Mouse (Mus musculus) heart, postnatal 4 days (tissue): ENCODE results near the gene Ssh2. TPM values are rescaled to one million over a fixed set of nuclear protein-coding genes. Genes with fewer than 3 reads are reported as not detected.
"Not testable (repeated sequence)": the region's sequence is repeated elsewhere in the genome, so short reads cannot be mapped to it uniquely, and the experiment has no call there.

Experiments used
- DNase-seq: peaks from one replicate; pipeline ENCODE4 v3.0.0; 2021
- total RNA-seq, 2 experiments: library from RNA; stranded (reverse); gene quantifications; 2 replicates each; pipeline ENCODE4 v1.2.3; 2021

Gene Ssh2
- total RNA-seq, 2 experiments from 2014 or later, result 92.1 to 98.9 TPM

DNA sequence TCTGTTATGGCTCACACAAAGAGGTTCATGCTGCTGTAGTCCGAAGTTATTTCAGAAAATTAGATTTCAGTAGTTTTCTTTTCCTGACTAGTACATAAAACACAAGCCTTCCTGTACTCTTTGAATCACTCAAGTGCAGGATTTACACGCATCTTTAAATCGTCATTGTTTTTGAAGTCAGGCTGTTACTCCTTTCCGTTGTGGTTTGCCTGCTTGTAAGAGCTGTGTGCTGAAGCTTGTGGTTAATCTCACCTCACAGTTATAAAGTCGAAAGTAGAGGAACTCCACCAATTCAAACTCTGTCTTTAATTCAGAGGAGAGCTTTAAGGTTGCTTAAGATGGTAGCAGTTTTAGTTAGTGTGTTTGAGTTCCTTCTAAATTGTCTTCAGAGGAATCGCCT is 132.9 kb downstream of the Ssh2 start:
- no peak for DNase-seq

DNA sequence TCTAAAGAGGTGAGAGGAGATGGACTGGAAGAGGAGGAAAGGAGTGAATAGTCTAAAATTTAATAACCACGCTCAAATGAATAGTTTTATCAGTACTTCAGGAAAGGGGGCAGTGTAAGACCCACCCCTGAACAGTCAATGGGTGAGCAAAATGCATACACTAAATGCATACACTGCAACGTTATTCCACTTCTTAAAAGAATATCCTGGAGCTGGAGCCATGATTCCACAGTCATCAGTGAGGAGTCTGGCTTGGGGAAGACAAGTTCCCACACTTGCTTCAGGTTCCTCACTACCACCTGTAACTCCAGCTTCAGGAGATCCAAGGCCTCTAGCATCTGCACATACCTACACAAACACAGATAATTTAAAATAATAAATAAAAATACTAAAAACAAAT is 133.6 kb downstream of the Ssh2 start:
- DNase-seq, result no peak

DNA sequence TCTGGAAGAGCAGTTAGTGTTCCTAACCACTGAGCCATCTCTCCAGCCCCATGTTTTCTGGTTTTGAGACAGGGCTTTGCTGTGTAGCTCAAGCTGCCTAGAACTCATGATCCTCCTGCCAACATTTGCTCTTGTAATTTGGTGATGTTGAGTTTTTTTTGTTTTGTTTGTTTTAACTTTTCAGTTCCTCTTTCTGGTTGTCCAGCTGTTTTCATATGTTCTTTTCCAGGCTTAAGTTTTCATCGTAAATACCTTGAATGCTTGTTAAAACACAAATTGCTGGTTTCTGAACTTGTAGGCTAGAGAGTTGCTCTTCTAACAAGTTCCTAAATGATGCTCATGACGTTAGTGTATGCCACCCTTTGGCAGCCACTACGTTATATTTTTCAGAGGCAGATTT is 139.0 kb downstream of the Ssh2 start:
- no peak for DNase-seq

DNA sequence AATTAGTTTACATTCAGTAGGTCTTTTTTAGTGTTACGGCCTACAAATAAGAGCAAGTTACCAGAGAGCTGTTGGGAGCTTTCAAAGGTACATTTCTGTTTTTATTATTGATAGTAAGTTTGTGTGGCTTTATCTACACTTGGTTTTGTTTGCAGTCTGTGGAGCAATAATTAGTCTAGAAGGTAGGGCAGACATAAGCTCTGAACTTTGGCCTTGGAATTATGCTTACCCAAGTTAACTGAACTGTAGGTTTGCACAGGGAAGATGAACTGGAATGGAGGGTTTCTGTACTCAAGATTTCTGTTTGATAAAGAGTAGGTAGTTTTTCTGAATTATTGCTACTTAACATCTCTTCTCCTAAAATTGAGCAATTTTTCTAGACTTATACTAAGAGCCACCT is 141.8 kb downstream of the Ssh2 start:
- no peak for DNase-seq

DNA sequence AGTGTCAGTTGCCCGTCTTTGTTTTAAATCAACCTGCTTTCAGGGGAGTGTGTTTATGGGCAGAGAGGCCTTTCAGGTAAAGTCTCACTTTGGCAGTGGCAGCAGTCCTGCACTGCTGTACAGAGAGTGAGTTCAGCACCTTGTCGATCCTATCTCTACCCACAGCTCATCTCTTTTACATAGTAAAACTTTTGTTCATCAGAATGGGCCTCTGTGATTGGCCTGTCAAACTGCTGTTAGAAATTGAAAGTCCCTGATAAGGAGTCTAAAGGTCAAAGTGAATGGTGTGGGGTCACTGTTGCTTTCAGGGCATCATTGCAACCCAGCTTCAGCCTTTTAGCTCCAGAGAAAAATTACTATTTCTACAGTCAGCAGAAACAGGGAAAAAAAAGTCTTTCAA is 147.4 kb downstream of the Ssh2 start:
- DNase-seq, result no peak

DNA sequence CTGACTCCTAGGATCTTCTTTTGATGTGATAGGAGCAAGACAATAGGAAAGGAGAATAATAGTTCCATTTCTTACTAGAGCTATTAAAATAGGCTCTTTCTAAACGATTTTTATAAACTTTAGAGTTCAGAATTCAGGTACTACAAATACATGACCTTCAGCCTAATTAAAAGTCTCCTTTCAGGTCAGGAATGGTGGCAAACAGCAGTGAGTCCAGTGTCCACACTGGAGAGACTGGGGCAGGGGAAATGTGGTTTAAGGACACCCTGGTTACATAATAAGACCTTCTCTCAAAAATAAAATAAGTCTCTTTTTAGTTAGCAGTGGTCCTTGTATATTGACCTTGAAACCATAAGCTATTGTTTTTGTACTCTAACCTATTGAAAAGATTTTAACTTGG is 148.3 kb downstream of the Ssh2 start:
- no peak for DNase-seq

DNA sequence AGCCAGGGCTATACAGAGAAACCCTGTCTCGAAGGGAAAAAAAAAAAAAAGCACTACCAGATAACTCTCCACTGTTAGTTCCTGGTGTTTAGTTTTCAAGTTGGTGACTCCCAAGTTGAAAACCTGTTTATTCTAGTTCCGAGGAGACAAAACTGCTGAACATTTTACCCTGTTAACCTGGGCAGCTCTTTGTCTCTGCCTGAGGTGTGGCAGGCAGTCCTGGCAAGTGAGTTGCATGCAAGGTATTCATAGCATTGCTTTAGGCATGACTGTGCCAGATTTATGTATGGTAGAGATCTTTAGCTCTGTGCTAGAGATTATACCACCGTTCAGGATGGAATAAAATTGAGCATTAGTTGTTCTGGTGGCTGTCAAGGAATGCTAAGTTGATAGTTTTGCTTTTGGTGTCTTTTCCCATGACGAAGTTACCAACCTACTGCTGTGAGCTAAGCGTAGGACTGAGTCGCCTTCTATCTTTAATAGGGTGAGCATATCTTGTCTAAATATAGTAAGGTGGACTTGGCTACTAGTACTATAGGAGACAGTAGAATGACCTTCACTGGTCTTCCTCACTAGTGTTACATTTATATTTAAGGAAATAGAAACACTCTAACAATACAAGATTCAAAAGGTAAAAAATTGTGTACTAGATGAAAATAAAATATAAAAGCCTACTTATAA is 149.8 kb downstream of the Ssh2 start:
- DNase-seq, result no peak

DNA sequence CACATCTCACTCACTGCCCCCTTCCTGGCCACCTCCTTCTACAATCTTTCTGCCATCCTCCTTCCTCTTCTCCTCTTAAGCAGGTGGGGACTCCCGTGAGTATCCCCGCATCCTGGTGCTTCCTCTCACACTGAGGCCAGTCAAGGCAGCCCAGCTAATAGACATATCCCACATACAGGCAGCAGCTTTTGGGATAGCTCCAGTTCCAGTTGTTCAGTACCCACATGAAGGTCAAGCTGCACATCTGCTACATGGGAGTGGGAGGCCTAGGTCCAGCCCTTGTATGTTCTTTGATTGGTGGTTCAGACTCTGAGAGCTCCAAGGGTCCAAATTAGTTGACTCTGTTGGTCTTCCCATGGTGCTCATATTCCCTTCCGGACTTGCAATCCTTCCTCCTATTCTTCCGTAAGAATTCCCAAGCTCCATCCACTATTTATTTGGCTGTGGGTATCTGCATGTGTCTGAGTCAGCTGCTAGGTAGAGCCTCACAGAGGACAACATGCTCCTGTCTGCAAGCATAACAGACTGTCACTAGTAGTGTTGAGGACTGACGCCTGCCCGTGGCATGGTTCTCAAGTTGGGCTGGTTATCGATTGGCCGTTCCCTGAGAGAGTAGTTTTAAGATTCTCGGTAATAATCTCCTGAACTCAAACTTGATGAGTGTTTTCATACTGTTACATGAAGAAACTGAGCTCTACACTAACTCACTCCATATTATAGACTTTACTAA is 151.6 kb downstream of the Ssh2 start:
- no peak for DNase-seq

DNA sequence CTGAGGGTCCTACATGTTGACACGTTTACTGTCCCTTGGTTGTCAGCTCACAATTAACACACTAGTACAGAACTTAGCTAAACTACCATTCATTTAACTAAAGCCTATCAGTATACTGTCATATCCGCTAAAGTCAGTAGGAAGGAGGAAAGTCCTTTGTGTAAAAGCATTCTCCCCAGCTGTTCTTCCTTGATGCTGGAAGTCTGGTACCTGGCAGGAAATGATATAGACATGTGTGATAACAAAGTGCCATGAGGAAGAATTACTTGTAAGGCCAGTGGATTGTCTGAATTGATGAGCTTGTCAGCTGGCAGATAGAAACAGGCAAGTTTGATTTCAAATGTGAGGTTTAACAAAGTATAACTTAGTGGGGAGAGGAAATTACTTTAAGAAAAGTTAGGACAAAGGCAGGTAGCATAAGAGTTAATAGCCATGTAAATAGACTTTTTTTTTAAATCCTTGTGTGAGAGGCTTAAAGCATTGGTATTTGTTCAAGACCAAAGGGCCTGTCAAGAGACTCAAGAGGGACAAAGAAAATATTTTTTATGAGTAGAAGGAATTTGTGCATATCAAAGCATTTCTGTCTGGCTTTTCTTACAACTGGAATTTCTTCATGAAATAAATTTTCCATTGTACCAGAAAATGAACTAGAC is 153.2 kb downstream of the Ssh2 start:
- no peak for DNase-seq

DNA sequence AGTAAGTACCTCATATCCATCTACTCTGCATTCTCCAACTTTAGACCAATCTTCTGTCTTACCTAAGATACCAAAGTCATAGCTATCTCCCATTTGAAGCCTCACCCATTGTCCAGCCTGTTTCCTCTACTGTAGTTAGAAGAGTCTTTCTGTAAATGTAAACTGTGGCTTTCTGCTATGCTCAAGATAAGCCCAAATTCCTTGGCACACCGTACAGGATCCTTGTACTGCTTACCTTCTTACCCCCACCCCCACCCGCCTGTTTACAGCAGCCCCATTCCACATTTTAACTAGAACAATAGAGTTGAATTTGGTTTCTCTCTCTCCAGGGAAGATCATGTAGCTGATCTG is 153.7 kb downstream of the Ssh2 start:
- DNase-seq, result no peak

DNA sequence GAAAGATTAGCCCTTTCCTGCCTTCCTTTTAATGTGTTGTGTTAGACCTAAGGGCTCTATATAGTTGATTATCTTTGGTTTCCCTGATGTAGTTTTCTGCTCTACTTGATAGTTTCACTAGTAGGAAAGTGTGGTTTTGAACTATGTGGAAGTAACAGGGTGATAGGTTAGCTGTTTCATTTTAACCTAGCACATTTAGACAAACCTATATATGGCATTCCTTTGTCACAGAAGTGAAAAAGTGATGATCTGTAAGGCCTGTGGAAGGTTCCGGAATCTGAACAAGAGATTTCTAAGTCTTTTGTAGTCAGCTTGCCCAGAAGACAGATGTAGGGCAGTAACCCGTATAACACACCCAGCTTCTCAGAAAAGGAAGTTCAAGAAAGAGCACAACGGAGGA is 155.0 kb downstream of the Ssh2 start:
- no peak for DNase-seq

DNA sequence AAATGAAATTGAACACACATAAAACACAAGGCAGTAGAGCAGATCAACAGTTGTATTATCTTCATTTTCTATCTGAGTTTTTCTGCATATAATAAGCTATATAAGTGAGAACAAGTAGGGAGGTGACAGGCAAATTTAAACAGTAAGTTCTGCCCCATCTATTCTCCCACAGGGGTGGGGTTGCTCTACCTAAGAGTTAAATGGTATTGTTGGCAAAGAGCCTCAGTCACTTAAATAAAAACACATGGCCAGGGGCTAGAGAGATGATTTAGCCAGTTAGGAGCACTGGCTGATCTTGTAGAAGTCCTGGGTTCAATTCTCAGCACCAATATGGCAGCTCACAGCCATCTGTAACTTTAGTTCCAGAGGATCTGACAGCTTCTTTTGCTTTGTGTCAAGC is 155.6 kb downstream of the Ssh2 start:
- DNase-seq, result no peak

DNA sequence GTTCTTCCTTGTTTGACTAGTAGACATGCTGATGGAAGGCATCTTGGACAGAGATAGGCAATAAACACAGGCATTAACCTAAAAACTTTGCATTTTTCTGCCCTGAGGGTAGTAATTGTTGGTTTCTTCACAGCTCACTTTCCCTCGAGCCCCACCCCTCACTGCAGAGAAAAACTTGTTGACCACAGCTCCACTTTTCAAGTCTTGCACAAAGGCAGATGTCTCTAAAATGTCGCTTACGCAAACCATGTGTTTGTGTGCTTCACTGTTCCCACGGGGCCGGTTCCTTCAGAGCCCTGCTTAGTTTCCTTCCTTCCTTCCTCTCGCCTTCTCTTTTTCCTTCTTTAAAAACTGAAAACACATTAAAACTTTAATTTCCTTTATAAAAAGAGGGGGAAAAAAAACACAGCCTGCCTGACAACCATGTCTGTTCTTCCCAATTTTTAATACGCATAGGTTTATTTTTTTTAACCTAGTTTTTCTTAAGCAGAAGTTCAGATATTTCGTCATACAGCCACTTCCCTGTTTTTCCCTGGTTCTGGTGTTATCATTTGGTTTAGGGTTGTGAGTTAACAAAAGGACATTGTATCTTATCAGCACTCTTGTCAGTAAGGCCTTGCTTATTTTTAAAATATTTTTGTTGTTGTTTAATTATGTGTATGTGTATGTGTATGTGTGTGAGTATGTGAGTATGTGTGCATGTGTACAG is 156.3 kb downstream of the Ssh2 start:
- DNase-seq, result peak; percentile 34

DNA sequence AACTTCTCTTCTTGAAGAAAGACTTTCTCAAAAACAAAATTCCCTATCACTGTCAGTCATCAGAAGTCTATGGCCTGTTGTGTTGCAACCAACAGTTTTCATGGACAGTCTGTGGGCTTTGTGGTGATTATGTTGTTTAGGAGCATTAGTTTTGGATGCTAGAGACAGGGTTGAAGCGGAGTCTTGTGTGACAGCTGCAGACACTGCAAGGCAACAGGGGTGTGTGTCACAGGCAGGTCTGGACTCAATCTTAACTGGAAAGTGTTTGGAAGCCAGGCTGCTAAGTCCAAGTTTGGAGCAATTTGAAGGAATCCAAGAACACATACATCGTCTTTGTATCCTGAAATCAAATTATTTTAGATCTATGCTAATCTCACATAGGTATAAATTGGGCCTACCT is 162.5 kb downstream of the Ssh2 start:
- DNase-seq, result no peak

DNA sequence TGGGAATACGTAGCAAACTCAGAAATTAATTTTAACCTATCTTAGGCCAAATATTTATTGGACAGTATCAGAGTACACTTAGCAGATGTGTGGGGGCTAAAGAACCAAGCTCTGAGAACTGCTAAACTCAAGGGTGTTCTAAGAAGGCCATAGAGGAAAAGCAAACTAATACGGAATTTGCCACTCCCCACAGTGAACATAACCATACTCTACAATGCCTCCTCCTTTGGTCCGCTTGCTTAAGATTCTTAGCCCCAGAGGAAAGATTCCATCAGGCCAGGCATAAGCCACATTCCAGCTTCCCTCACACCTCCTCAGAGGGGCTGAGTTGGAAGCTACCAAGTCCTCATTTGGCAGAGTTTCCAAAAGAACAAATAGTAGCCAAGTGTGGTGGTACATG is 165.1 kb downstream of the Ssh2 start:
- DNase-seq, result no peak

DNA sequence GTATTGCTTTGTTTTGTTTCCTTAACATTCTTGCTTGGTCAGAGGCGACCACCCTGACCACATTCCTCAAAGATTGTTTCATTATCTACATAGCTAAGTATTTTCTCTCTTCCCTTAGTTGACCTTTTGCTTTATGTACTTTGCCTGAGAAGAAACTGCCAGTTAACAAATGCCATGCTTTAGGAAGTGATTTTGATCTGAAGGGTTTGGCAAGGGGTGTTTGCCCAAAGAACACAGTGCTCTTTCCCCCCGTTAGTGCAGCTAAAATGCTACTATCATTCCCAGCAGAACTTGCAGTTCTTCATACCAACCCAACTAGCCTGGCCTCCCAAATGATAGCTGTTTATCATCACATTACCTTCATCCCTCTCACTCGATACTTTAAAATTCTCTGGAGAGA is 168.1 kb downstream of the Ssh2 start:
- no peak for DNase-seq

DNA sequence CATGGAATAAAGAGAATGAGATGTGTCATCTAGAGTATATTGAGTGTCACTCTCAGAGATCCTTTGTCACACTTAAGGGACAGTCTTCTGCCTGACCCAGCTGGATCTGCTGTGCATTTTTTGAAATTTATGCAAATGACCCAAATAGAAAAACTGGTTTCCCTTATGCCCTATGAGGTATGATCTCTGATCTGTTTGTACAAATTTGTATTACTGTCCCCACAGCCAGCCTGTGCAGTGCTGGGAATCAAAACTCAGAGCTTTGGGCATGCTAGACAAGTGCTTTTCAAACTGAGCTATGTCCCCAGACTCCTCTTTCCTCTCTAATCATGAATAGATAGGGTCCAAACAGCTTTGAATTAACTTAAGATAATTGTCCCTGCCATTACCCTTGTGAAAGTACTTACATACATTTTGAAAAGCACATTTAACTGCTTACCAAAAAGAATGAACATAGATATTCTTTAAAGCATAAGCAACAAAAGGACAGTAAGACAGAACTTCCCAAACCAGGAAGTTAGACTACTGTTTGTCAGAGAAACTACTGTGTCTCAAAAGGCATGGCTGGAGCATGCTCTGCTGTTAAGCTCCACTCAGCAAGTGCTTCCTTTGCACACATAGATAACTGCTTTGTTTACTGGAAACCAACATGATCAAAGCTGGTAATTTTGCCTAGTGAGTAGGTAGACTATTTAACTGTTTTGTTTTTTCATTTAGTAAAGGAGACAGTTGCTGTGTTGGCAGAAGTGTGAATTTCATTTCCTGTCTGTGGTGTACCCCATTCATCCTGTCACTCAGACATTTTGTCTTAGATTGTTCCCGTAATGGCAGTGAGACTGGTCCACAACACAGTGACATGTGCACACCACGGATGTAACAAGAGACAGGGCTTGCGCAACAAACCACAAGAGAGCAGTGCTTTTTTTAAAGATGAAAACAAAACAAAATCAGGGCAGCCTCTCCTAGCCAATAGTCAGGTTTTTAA is 169.9 kb downstream of the Ssh2 start:
- no peak for DNase-seq

DNA sequence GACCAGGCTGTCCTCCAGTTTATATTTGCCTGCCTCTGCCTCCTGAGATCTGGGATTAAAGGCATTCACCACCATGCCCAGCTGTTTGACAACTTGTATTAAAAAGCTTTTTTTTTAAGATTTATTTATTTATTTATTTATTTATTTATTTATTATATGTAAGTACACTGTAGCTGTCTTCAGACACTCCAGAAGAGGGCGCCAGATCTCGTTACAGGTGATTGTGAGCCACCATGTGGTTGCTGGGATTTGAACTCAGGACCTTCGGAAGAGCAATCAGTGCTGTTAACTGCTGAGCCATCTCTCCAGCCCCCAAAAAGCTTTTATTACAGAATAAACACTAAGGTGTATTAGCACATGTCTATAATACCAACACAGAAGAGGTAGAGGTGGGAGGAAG is 172.1 kb downstream of the Ssh2 start:
- not testable (repeated sequence) for DNase-seq

DNA sequence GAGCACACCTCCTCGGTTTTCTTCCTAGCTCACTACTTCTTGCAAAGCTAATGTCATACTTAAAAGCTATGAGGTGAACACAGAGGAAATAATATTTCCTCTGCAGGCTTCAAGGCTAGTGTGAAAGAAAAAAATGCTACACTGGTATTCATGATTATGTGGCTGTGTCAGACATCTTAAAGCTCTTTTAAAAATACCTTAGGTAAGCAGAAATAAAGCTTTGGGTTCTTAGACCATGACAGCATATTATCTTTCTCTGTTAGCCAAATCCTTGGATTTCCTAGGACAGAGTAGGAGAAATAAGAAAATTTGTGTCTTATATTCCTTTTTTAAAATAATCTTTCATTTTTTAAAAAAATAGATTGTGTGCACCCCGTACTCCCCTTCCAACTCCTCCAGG is 179.5 kb downstream of the Ssh2 start:
- DNase-seq, result no peak

DNA sequence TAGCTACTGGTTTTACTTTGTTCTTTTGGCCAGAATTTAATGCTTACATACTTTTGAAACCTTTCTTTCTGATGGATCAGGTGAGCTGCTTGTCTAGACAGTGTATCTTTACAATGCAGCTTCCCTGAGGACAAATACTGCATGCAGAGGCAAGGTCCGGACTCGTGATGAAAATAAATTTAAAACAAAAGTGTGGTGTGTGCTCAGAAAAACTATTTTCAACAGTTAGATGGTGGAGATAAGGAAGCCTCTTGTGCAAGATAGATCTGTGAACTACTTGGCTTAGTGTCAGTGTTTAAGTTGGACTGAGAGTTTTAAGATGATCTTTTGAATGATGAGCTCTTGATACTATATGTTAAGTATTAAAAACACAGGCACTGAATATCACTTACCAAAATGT is 186.4 kb downstream of the Ssh2 start:
- DNase-seq, result no peak

DNA sequence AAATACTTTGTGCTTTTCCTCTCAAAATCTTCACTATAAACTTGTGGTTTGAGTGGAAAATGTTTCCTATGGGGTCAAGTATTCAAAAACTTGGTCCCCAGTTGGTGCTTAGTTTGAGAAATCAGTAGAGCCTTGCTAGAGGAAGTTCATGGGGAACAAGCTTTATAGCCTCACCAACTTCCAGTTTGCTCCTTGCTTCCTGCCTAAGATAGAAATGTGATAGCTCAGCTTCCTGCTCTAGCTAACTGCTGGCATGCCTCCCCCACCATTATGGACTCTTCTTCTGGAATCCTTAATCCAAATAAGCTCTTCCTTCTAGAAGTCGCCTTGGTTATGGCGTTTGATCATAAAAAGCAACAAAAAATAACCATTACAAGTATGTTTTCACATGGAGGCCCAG is 190.2 kb downstream of the Ssh2 start:
- DNase-seq, result no peak

DNA sequence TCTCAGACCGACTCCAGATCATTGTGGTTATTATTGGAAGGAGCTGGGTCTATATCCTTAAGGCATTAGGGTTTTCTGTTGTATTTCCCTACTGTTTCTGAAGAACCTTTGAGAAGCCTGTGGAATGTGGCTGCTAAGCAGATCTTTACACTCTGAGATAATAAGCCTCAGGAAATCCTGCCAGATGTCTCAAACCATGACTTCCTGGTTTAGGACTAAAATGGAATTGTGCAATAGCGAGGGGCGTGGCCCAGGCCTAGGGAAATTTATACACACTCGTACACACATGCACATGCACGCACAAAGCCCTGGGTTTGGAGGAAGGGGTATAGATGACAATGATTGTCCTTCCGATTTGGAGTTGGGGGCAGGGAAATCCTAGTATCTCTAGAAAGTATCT is 193.8 kb downstream of the Ssh2 start:
- peak; percentile 58 for DNase-seq
